Mouse (Mus musculus): ENCODE data around the gene 1700010B08Rik. TPM values are rescaled to one million over a fixed set of nuclear protein-coding genes. Genes with fewer than 3 reads are reported as not detected.
"Not testable (repeated sequence)": the region's sequence is repeated elsewhere in the genome, so short reads cannot be mapped to it uniquely, and the experiment has no call there.

1700010B08Rik gene
- polyA plus RNA-seq, 1 experiment from 2014 or later: not detected

DNA sequence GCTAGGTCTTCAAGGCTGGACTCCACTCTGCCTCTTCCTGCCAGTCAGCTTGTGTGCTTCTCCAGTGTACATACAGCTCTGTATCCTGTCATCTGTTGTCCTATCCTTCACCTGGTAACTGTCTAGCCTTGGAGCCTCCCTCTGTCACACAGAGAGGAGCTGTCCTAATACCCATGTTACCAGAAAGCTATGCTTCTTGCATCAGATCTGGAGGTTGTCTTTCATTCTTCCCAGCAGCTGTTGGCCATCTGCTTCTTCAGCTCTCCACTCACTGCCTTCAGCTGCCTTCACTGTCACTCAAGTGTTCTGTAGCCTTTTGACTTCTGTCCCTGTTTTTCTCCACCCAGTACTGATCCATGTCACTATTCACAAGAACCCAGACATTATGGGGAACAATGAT lies 29.4 kb upstream of the 1700010B08Rik start:
- H3K9ac ChIP-seq (ENCODE audit: low read length): no peak overlapping the region
- no peak overlapping the region for H3K4me2 ChIP-seq (ENCODE audit: low read depth)
- no peak overlapping the region for H3K27ac ChIP-seq (ENCODE audit: low read depth, low read length)
- 0 out of 2 replicates have a peak, but pooled peaks cover 2% of the 10 kb centered on the region for H3K36me3 ChIP-seq (ENCODE audit: control insufficient read depth, insufficient read depth, low read length)
- H3K9me3 ChIP-seq (ENCODE audit: control insufficient read depth, low read length): no peaks in the 10 kb centered on the region
- no peaks in the 10 kb centered on the region for H3K4me1 ChIP-seq (ENCODE audit: control insufficient read depth, insufficient read depth, low read length)
- DNase-seq (ENCODE audit: low spot score) (no peak), ATAC-seq (ENCODE audit: insufficient read depth, low FRiP score, low TSS enrichment) (no peak)
- no peak overlapping the region for H3K4me3 ChIP-seq (ENCODE audit: low read depth, low read length)
- H3K27me3 ChIP-seq (ENCODE audit: control insufficient read depth, insufficient read depth, low read length): no peaks in the 10 kb centered on the region

DNA sequence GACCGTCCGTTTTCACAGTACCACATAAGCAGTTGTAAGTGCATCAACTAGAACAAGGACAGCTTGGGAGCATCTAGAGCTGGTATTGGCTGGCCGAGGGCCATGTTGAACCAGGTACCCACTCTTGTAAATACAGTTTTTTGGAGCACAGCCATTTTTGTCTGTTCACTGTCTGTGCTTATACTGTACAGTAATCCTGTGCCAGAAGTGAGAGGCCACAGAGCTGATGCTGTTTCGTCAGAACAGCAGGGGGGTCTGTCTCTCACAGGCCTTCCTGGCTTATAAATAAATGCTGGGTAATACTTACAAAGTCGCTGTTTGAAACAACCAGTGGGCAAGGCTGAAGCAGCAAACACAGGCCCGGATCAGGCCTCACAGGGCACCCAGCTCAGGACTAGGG lies 27.5 kb upstream of the 1700010B08Rik start:
- ATAC-seq (ENCODE audit: insufficient read depth, low FRiP score, low TSS enrichment): no peak
- Histone ChIP-seq H3K4me2 (ENCODE audit: low read depth) (no peak overlapping the region), H3K36me3 (ENCODE audit: control insufficient read depth, insufficient read depth, low read length) (0 out of 2 replicates have a peak, but pooled peaks cover 2% of the 10 kb centered on the region)

DNA sequence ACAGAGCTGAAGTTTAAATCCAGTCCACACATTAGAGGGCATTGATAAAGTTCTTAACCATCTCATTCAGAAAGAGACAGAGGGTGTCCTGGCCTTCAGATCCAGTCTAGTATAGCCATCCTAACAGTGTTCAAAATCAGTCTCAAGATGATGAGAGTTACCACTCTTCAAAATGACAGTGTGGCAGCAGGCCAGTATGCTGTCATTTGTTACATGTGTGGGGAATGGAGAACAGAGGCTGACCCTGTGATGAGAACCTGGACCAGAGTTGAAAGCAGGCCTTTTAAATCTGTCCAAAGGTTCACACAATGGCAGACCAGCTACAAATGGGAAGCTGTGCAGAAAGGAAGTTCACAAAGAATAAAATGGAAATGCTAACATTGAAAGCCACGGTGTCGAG lies 26.5 kb upstream of the 1700010B08Rik start:
- Histone ChIP-seq H3K4me3 (ENCODE audit: low read depth, low read length) (no peak overlapping the region), H3K4me2 (ENCODE audit: low read depth) (no peak overlapping the region), H3K4me1 (ENCODE audit: control insufficient read depth, insufficient read depth, low read length) (no peaks in the 10 kb centered on the region), H3K36me3 (ENCODE audit: control insufficient read depth, insufficient read depth, low read length) (0 out of 2 replicates have a peak, but pooled peaks cover 2% of the 10 kb centered on the region), H3K9me3 (ENCODE audit: control insufficient read depth, low read length) (no peaks in the 10 kb centered on the region), H3K9ac (ENCODE audit: low read length) (no peak overlapping the region), H3K27me3 (ENCODE audit: control insufficient read depth, insufficient read depth, low read length) (no peaks in the 10 kb centered on the region), H3K27ac (ENCODE audit: low read depth, low read length) (no peak overlapping the region)
- DNase-seq (ENCODE audit: low spot score) (no peak), ATAC-seq (ENCODE audit: insufficient read depth, low FRiP score, low TSS enrichment) (no peak)
- WGBS: 94% methylated on average over 2 of the region's 2 CpGs

More for the DNA sequence above, 27.5 kb upstream of the 1700010B08Rik start:
- WGBS: 91% methylated on average over 6 of the region's 6 CpGs
- Histone ChIP-seq H3K27ac (ENCODE audit: low read depth, low read length) (no peak overlapping the region), H3K27me3 (ENCODE audit: control insufficient read depth, insufficient read depth, low read length) (no peaks in the 10 kb centered on the region), H3K4me3 (ENCODE audit: low read depth, low read length) (no peak overlapping the region), H3K4me1 (ENCODE audit: control insufficient read depth, insufficient read depth, low read length) (no peaks in the 10 kb centered on the region), H3K9me3 (ENCODE audit: control insufficient read depth, low read length) (no peaks in the 10 kb centered on the region), H3K9ac (ENCODE audit: low read length) (no peak overlapping the region)
- DNase-seq (ENCODE audit: low spot score): no peak

DNA sequence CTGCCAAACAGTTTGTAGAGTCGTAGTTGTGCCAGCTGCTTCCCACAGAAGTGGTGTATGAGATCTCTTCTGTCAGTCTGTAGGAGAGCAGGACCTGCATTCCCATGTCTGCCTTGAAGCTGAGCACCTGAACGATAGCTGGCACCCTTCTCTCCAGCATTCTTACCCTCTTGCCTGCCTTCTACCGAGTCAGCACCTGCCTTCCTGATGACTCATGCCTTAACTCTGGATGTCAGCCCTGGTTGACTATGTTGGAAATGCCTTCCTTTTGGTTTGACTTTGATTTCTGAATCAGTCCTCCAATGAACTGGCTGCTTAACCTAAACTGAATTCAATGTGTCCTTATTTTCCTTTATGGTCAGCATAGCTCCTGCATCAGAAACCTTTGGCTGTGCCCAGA lies 20.4 kb upstream of the 1700010B08Rik start:
- Histone ChIP-seq H3K4me2 (ENCODE audit: low read depth) (no peak overlapping the region), H3K4me3 (ENCODE audit: low read depth, low read length) (no peak overlapping the region), H3K27me3 (ENCODE audit: control insufficient read depth, insufficient read depth, low read length) (no peaks in the 10 kb centered on the region), H3K36me3 (ENCODE audit: control insufficient read depth, insufficient read depth, low read length) (peaks cover 3% of the 10 kb centered on the region; the same call in 1 of the 2 replicates), H3K9ac (ENCODE audit: low read length) (no peak overlapping the region), H3K27ac (ENCODE audit: low read depth, low read length) (no peak overlapping the region), H3K9me3 (ENCODE audit: control insufficient read depth, low read length) (no peaks in the 10 kb centered on the region), H3K4me1 (ENCODE audit: control insufficient read depth, insufficient read depth, low read length) (no peaks in the 10 kb centered on the region)
- ATAC-seq (ENCODE audit: insufficient read depth, low FRiP score, low TSS enrichment) (no peak), DNase-seq (ENCODE audit: low spot score) (no peak)
- 90% methylated on average over 3 of the region's 3 CpGs for WGBS

DNA sequence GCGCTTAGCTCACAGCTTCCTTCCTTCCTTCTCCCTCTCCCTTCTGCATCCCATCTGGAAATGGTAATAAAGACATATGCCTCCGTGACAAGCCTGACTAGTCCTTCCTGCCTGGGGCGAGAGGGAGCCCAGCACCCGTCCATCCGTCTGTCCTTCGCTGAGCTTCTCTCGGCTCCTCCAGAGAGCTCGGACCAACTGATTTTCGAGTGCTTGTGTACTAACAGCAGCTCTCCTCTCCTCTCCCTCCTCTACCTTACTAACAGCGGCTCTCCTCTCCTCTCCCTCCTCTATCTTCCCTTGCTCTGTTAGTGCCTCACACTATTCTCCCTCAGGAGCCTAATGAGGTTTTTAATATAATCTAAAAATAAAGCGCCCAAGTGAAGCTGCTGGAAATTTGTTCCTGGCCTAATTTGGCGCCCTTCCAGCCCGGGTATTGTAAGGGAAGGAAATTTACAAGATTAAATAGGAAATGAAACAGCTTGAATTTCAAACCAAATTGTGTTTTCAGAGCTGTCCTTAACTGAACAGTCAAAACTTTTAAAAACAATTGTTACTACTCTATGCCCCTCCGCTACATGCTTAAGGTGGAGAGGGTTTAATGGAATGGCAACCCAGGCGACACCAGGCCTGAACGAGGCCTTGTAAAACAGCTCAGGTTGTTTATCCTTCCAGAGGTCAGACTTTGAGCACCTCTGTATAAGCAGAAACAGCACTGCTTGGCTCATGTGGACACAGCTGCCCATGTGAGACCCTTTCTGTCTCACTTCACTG lies 16.9 kb upstream of the 1700010B08Rik start:
- no peak overlapping the region for H3K4me2 ChIP-seq (ENCODE audit: low read depth)
- DNase-seq (ENCODE audit: low spot score) (no peak), ATAC-seq (ENCODE audit: insufficient read depth, low FRiP score, low TSS enrichment) (no peak)
- no peaks in the 10 kb centered on the region for H3K9me3 ChIP-seq (ENCODE audit: control insufficient read depth, low read length)
- no peaks in the 10 kb centered on the region for H3K4me1 ChIP-seq (ENCODE audit: control insufficient read depth, insufficient read depth, low read length)
- H3K27ac ChIP-seq (ENCODE audit: low read depth, low read length): no peak overlapping the region
- H3K36me3 ChIP-seq (ENCODE audit: control insufficient read depth, insufficient read depth, low read length): peaks cover 3% of the 10 kb centered on the region; the same call in 1 of the 2 replicates
- no peak overlapping the region for H3K4me3 ChIP-seq (ENCODE audit: low read depth, low read length)
- H3K27me3 ChIP-seq (ENCODE audit: control insufficient read depth, insufficient read depth, low read length): no peaks in the 10 kb centered on the region
- 72% methylated on average over 16 of the region's 16 CpGs for WGBS
- no peak overlapping the region for H3K9ac ChIP-seq (ENCODE audit: low read length)

DNA sequence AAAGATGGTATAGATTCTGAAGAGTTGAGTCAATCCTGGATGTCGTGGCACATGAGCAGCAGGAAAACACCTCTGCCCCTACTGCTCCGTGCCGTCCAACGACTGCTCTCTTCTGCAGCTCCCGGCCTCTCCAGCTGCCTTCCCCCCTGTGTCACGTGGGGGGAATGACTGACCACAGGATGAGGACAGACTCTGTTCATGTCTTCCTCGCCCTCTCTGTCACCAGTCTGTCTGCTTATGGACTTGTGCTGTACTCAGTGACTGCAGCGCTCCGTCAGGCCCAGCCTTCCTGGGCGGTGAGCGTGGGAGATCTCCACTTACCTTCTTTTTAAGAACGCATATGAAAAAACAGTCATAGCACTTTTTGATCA lies 16.4 kb upstream of the 1700010B08Rik start:
- no peak overlapping the region for H3K27ac ChIP-seq (ENCODE audit: low read depth, low read length)
- H3K9me3 ChIP-seq (ENCODE audit: control insufficient read depth, low read length): no peaks in the 10 kb centered on the region
- ATAC-seq (ENCODE audit: insufficient read depth, low FRiP score, low TSS enrichment) (no peak), DNase-seq (ENCODE audit: low spot score) (no peak)
- WGBS: 79% methylated on average over 12 of the region's 12 CpGs
- no peaks in the 10 kb centered on the region for H3K4me1 ChIP-seq (ENCODE audit: control insufficient read depth, insufficient read depth, low read length)
- H3K9ac ChIP-seq (ENCODE audit: low read length): no peak overlapping the region
- no peaks in the 10 kb centered on the region for H3K27me3 ChIP-seq (ENCODE audit: control insufficient read depth, insufficient read depth, low read length)
- peaks cover 3% of the 10 kb centered on the region; the same call in 1 of the 2 replicates for H3K36me3 ChIP-seq (ENCODE audit: control insufficient read depth, insufficient read depth, low read length)
- no peak overlapping the region for H3K4me3 ChIP-seq (ENCODE audit: low read depth, low read length)
- H3K4me2 ChIP-seq (ENCODE audit: low read depth): no peak overlapping the region

DNA sequence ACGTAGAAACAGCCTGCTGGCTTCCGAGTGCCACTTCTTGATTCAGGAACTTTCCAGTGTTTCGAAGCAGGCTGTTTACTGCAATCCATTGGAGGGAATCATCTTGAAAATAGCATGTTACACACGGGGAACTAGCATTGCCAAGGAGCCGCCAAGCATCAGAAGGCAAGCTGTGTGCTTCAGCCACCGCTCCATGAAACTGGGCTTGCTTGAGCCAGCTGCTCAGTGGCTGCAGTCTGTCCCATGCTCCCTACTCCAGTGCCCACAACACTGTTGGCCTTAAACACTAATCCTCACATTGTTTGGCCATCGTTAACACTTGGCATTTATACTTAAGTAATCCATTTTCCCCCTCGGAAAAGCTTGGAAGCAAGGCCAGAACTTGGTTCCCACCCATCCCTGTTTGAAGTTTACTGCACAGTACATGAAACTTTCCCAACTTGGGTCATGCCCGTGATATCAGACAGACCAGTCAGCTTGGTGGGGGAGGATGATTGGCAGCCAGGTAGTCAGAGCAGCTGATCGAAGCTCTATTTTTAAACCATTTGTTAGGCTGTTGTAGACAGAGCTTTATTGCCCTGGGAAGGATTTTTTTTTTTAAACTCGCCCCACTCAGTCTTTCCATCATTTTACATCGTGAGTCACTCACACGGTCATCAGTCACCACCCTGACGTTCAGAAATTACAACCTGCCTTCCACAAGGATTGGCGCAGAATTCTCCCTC lies 13.2 kb upstream of the 1700010B08Rik start:
- Histone ChIP-seq H3K4me2 (ENCODE audit: low read depth) (no peak overlapping the region), H3K9me3 (ENCODE audit: control insufficient read depth, low read length) (no peaks in the 10 kb centered on the region), H3K27ac (ENCODE audit: low read depth, low read length) (no peak overlapping the region), H3K4me3 (ENCODE audit: low read depth, low read length) (no peak overlapping the region), H3K27me3 (ENCODE audit: control insufficient read depth, insufficient read depth, low read length) (no peaks in the 10 kb centered on the region), H3K4me1 (ENCODE audit: control insufficient read depth, insufficient read depth, low read length) (no peaks in the 10 kb centered on the region), H3K9ac (ENCODE audit: low read length) (no peak overlapping the region), H3K36me3 (ENCODE audit: control insufficient read depth, insufficient read depth, low read length) (peaks cover 2% of the 10 kb centered on the region)
- ATAC-seq (ENCODE audit: insufficient read depth, low FRiP score, low TSS enrichment) (no peak), DNase-seq (ENCODE audit: low spot score) (no peak)
- WGBS: 90% methylated on average over 15 of the region's 15 CpGs

DNA sequence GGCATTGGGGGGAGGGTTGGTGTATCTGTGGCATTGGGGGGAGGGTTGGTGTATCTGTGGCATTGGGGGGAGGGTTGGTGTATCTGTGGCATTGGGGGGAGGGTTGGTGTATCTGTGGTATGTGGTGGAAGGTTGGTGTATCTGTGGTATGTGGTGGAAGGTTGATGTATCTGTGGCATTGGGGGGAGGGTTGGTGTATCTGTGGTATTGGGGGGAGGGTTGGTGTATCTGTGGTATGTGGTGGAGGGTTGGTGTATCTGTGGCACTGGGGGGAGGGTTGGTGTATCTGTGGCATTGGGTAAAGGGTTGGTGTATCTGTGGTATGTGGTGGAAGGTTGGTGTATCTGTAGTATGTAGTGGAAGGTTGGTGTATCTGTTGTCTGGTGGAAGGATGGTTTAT lies 11.6 kb upstream of the 1700010B08Rik start:
- H3K4me3 ChIP-seq (ENCODE audit: low read depth, low read length): not testable (repeated sequence)

DNA sequence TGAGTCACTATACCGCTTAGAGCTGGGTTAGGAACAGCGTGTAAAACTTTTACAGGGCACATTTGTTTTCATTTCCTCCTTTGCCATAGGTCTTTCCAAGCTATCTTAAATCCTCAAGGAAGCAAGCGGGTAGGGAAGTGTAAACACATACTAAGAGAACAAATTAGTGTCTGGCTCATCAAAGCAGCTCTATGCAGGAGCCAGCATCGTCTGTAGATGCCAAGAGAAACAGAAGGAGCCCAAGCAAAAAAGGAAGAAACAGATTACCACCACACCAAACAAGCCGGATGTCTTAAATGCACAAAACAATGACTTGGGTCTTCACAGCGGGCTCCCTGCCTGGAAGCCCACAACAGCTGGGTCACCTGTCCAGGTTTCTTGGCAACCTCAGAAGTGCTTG lies 9.0 kb upstream of the 1700010B08Rik start:
- Histone ChIP-seq H3K27ac (ENCODE audit: low read depth, low read length) (no peak overlapping the region), H3K4me2 (ENCODE audit: low read depth) (no peak overlapping the region), H3K9me3 (ENCODE audit: control insufficient read depth, low read length) (no peaks in the 10 kb centered on the region), H3K27me3 (ENCODE audit: control insufficient read depth, insufficient read depth, low read length) (no peaks in the 10 kb centered on the region), H3K36me3 (ENCODE audit: control insufficient read depth, insufficient read depth, low read length) (peaks cover 2% of the 10 kb centered on the region), H3K4me3 (ENCODE audit: low read depth, low read length) (no peak overlapping the region), H3K4me1 (ENCODE audit: control insufficient read depth, insufficient read depth, low read length) (no peaks in the 10 kb centered on the region), H3K9ac (ENCODE audit: low read length) (no peak overlapping the region)
- 89% methylated on average over 6 of the region's 6 CpGs for WGBS
- no peak for DNase-seq (ENCODE audit: low spot score)
- no peak for ATAC-seq (ENCODE audit: insufficient read depth, low FRiP score, low TSS enrichment)

More for the DNA sequence above, 11.6 kb upstream of the 1700010B08Rik start:
- not testable (repeated sequence) for H3K9me3 ChIP-seq (ENCODE audit: control insufficient read depth, low read length); DNase-seq (ENCODE audit: low spot score); H3K36me3 ChIP-seq (ENCODE audit: control insufficient read depth, insufficient read depth, low read length); H3K4me1 ChIP-seq (ENCODE audit: control insufficient read depth, insufficient read depth, low read length); H3K27me3 ChIP-seq (ENCODE audit: control insufficient read depth, insufficient read depth, low read length); ATAC-seq (ENCODE audit: insufficient read depth, low FRiP score, low TSS enrichment); H3K9ac ChIP-seq (ENCODE audit: low read length); H3K4me2 ChIP-seq (ENCODE audit: low read depth); H3K27ac ChIP-seq (ENCODE audit: low read depth, low read length)

Data from neural tube, embryonic 11.5 days (tissue).